Mouse (Mus musculus) monocyte, adult 2 months (primary cell): ENCODE results near the gene Suco.

ENCODE experiments used
- DNase-seq, 2 experiments: peaks; one replicate each; pipeline ENCODE4 v3.0.0; 2022; ENCODE audit warnings: low spot score in 2 of 2, low read depth in 1 of 2

The Suco gene

DNA sequence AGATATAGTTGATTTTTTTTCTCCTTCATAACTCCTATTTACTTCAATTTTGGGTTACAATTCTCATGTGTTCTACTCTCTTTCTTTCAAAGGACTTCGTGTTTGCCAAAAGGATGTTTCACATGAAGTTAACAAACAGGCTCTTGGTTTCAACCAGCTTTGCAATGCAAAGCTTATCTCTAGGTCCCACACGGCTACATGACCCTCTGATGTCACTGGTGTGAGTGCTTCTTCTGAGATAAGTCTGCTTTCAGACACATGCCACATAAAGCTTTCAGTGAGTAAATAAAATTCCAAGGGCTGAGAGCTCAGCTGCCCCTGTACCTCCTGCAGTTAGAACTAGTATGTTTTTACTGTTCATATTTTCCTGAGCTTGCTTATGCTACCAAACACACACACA, 18.1 kb upstream of the Suco start:
- no peak for DNase-seq

DNA sequence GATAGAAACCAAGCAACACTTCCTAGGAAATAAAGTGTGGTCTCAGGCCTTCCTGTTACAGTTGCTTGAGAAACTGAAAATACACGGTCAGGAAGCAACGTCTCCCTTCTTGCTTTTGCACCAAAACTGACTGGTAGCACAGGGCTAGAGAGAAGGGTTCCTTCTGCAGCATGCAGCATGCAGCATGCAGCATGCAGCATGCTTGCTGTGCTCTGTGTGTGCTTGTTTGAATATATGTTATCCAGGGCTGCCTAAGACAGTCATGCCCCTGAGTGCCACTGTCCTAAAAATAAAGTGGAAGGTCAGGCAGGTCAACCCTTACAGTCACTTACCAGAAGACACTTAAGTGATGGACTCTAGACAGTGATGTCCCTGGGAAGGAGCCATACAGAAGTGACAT, 17.6 kb upstream of the Suco start:
- DNase-seq = no peak

DNA sequence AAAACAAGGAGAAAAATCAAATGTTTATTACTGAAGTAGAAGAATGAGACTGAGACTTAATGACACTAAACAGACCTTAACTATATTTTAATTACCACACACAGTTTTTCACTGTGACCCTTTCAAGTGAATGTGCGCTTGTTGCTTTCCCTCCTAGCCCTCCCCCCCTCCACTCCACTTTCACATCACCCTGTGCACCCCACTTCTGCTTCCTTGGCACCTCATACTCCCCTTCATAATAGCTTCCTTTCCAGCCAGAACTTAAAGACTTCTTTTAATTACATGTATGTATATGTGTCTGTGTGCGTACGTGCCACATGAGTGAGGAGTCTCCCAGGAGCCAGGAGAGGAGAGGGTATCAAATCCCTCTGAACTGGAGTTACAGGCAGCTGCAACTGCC, 12.3 kb upstream of the Suco start:
- no peak for DNase-seq

DNA sequence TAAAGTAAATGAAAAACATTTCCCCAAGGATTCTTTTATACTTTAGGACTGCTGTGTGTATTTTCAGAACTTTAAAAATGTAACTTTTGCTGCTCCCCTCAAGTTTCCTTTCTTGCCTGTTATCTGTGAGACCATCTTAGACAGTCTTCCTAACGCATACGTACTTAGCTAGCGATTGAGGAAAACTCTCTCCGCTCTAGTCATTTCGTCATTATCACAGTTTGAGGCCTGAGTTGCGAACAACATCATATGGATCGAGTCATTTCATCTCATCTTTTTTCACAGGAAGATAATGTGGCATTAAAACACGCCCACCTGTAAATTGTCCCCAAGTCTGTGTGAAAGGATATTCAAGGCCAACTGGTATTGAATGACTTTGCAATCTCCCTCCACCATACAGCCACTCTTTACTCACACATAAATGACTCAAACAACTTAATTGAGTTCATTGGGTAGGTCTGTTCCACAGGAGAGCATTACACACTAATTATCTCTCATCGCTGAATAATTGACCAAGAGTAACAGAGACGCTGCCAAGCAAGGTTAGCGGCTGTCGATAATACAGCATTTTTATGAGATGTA, 11.3 kb upstream of the Suco start:
- no peak for DNase-seq

DNA sequence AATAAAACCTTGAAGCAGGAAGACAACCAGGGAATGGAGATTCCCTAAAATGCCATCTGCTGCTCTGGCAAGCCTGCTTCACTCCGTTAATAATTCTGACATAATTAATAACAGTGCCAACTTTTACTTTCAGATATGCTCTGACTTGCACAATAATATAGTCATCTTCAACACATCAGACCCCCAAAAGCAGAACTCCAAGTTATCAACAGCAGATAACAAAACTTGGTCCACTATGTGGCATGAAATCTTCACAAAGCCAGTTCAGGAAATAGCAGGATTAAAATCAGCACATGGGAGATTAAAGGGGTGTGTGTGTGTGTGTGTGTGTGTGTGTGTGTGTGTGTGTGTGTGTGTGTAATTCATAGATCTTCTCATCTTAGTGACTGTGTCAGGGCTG, 9.3 kb upstream of the Suco start:
- DNase-seq = no peak

DNA sequence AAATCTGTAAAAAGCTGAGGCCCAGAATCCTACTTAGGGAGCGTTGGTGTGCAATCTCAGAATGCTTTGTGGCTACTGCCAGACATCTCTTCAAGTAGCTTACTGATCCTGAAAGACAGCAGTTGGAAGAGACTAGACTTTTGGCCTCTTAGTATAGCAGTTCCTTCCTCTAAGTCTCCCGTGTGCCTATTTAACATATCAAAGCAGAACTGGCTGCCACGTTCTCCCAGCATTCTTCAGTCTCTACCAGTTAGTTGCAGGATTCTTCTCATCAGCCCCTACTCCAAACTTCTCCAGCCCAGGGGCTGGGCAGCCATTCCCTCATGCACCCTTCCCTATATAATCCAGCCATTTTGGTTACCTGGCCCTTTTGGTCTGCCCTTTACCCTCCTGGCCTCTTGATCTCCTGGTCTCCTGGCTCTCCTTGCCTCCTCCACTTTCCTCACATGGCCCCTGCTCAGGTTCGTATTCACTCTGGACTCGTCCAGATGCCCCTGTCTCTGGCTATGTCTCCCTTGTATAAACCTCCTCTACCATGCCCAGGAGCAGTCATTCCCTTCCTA, 1.2 kb upstream of the Suco start:
- no peak for DNase-seq

DNA sequence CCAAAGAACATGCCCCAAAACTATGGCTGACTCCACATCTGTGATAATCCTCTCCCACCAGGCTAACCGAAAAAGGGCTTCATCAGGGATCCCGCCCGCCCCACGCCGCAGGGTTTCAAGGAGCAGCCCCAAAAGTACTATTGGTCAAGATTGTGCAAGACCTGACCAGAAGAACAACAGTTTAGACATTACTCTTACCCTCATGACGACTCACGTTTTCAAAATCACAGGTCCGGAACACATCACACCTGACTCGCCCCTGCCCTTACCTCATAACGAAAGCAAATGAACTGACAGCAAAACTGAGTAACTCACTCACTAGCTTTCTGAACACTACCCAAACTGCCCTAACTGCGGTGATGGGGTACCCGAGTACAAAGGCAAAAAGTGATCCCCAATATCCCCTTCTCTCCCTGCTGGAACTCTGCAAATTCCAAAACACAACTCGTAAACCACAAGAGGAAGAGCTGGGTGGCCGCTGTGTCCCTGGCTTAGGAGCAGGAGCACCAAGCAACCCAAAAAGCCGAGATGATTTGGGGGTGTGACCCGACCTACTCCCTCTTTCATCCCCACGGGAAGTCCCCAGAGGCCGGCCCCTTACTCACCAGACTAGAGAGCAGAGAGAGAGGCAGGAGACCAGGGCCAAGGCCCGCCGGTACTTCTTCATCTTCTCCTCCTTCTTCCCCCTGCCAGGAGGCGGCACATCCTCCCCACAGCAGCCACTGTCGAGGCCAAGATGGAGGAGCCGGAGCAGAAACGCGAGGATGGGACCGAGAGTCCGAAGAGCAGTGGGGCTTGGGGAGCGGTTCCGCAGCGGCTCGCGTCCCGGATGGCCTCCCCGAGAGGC, 553 bp downstream of the Suco start:
- peak in 1 of 2 experiments; percentile 10 for DNase-seq

DNA sequence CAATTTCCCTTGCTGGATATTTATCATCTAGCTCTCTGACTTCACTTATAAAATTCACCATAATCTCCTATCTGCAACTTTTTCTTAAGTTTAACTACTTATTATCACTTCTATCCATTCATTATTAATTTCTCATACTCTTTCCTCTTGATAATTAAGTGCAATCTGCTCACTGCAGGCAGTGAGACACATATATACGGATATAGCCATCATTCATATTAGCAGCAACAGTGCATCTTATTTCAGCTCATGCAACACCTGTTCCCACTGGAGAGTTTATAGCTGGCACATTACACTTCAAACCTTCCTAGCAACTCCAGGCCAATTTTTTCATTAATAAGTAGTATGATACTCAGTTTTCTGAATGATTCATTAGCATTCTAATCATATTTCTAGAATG, 7.1 kb downstream of the Suco start:
- no peak for DNase-seq

DNA sequence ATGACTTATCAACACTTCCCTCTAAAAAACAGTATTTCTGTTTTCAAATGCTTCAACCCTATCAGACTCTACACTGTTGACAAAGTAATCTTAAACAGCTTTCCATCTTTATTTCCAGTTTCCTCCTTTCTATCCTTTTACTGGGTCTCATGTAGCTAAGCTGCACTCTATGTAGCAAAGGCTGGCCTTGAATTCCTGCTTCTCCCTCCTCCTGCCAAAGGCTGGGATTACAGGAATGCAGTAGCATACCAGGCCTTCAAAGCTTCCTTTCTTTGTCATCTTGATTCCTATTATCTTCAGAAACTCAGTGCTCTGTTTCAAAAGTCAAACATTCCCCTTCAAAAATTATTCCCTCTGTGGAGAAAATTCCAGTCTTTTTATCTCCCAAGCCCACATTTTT, 8.1 kb downstream of the Suco start:
- DNase-seq = no peak

DNA sequence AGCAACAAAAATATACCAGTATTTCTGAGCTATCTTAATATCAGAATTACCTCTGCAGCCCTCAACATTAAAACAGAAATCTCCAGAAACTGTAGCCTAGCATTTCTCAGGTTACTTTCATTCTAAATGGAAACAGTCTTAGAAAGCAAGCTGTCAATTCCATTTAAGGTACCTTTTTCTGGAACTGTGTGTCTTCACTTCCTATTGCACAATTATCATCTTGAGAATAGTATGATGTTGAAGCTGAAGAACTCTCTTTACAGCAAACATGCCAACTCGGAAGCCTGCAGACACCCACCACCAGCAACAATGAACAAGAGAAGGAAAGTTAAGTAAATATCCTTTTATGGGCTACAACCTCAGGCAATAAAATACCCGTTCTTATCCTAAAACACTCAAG, 12.7 kb downstream of the Suco start:
- DNase-seq = no peak

DNA sequence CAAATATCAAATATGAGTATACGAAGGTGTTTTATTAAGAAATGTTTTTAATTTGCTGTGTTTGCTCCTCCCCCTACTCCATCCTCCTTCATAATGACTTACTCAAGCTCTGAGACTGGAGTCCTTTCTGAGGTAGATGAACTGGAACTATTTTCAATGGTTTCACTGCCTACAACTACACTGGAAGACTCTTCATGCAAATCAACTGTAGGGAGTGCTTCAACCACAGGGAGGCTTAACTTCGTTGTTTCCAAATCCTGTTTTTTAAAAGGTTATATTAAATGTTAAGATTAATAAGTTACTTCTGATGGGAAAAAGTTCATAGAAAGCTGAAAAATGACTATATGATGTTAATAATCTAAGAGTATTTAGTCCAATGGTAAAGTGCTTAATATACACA, 17.2 kb downstream of the Suco start:
- DNase-seq = no peak

DNA sequence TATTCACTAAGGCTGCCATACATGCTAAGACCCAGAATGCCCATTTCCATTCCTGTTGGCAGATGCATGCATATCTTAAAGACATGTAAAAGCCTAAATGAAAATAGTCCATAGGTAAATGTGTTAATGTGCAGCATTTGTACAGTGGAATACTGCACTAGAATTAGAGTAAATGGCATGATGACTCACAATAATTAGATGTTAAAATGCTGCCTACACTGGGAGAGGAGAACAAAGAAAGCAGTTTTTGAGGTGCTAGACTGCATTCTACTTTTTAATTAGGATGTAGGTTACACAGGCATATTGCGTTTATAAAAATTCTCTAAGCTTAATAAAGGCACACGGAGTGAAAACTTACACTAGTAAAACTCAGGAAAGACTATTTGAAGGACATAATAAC, 49.8 kb downstream of the Suco start:
- no peak for DNase-seq

DNA sequence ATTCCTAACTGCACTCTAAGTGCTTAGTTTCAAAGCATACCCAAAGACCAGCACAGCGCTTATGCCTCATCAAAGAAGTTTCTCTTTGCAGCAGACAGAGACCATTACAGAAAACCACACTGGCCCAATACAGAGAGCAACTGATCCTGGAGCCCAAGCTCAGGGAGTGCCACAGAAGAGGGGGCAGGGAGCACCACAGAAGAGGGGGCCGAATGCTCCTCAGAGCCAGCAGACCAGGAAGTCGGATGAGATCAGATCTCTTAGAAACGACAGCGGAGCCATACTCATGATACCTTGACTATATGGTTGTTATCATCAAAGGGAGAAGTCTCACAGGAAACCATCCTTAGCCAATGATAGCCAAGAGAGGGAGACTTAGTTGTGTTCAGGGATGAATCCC, 67.1 kb downstream of the Suco start:
- DNase-seq = no peak

DNA sequence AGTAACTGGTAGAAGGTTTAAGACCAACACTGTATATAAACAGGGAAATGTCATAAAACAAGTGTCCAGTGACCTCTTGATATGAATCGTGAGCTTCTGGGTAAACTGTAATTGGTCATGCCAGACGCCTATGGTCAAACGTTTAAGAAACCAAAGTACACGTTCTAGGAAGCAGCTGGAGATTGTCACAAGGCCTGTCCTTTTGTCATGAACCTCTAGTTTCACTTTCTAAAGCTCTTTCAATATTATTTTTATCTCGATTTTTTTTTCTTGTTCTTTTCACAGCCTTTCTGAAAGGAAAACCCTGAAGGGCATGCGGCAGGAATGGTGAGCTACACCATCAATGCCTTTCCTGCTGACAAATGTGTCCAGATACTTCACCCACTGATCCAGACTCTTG, 67.5 kb downstream of the Suco start:
- no peak for DNase-seq

DNA sequence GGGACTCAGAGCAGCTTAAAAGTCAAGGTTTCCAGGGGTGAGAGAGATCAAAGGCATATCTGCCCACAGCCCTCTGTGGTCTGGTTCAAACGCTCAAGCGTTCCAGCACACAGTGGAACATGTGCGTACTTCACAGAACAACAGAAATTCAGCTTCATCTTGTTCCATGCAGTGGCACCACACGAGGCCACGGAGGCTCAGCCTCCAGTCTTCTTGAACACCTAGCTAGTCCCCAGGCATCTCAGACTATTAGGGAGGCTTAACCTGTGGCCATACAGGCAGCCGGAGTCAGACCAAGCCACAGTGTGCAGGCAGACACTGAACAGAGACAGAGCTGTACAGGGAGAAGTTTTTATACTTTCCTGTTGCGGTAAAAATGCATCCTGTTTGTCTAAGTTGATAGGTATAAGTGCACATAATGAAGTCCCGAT, 71.9 kb downstream of the Suco start:
- DNase-seq = no peak

DNA sequence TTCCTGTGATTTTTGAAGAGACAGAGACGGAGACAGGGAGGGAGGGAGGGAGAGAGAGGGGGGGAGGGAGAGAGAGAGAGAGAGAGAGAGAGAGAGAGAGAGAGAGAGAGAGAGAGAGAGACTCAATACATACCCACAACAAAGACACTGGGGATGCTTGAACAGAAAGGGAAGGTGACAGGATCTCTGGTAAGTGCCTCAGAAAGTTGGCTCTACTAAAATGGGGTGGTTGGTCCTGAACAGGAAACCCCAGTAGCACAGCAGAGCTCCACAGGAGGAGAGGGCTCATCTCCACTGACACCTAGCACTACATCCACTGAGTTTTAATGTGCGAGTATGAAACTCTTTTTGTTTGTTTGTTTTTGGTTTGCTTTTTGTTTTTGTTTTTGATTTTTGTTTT, 75.2 kb downstream of the Suco start:
- DNase-seq = no peak

DNA sequence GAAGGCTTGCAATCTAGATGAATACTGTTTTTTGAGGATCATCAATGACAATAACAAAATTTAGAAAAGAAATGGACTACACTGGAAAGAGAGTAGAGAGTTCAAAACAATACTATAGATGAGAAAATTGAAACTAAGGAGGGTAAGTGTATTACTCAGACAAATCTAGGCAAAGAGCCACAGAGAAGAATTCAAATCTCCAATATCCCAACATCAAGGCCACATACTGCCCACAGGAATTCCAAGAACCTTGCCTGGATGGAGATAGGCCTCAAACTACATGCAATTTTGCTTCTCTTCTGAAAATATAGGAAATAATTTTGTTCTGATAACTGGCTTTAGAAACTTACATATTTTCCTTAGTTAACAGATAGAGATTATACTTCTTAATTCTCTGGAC, 76.2 kb downstream of the Suco start:
- DNase-seq = no peak

DNA sequence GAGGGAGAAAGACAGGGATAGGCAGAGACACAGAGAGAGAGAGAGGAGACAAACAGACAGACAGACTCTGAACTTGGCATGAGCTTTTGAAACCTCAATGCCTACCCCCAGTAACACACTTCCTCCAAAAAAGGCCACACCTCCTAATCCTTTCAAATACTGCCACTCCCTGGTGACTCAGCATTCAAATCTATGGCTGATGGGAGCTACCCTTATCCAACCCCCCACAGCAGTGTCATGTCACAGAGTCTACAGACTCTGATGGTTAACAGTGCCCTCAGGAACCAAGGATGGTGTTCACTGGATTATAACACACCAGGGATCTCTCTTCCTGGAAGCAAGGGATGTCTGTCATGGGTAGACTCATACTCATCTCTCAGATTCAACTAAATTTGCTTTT, 76.7 kb downstream of the Suco start:
- no peak for DNase-seq

DNA sequence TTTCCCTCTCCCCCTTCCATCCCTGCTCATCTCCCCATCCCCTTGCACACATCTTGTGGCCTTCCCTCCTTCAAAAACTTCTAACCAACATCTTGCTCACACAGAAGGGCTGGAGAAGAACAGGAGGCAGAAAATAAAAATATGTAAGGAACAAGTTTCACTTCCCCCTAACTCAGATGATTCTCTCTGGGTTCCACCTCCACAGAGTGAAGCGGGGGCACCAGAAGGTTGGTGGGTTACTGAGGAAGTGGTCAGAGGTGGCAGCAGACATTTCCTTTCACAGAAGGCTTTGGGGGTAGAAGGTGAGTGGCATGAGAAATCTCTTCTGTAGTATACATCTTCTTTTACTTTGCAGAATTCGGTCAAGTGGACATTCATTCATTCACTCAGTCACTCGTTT, 77.6 kb downstream of the Suco start:
- no peak for DNase-seq

DNA sequence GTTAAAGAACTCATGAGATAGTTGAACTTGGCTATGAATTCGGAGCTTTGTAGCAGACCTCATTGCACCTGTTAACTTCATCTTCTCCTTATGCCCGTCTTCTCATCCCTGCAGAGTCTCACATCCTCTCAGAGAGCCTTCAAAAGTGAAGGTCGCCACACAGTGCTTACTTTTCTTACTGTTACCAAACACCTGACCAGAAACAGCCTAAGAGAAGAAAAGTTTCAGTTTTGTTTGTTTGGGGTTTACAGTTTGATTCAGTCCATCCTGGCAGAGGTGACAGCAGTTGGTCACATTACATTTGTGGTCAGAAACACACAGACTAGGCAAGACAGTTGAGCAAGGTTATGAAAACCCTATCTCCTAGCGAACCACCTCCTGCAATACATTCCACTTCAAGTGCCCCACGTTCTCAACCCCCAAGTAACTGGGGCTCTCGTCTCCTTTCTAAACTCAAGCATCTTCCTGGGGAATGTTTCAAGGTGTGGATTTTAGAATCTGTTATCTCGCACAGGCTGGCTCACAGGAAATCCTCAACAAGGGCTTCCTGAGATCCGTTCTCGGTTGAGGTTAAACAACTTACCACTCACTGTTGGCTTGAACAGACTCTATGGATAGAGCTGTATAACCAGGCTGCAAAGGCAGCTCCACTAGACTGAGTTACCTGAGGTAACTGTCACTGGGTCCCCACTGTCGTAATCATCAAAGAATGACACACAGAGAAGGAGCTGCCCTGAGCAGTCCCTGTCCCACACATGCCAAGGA, 81.9 kb downstream of the Suco start:
- DNase-seq = no peak

DNA sequence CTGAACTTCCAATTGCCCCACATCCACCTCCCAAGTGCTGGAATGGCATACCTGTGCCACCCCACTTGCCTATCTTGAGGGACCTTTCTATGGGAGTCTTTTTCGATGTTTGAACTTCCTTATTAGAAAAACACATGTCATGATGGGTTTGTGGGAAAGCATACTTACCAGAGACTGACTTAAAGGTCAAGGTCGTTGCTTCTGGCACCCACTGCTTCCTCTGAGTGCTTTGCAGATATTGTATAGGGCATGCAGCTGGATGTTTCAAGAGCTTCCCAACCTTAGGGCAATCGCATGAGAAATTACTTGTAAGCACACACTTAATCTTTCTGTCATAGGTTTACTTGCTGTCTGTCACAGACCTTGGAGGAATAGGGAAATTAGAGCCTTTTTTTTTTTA, 83.2 kb downstream of the Suco start:
- DNase-seq = no peak

DNA sequence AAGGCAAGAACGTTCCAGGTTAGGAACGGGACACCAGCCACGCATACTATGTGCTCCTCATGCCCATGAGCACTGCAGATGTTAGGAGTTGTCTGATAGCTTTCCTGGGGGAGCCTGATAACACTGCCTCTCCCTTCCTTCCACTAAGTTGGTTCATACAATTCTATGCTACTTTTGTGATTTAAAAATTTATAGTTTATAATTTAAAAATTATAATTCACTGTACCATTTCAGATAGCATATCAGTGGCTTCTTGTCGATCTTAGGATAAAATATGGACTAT, 83.9 kb downstream of the Suco start:
- DNase-seq = no peak
